ENCODE assay signal across 14 mouse cellular contexts in genomic region chr7:96303963-96304362, GRCm38 (mm10).
DNase-seq lines count a peak whose midpoint lies in the region.
"Had no signal": no experiment of that assay in that cellular context is flagged by ENCODE, and none has a peak within 500 bp of the region (broad histone marks: within the 10 kb centered on the region; RNA-seq: fewer than 3 reads in every experiment).

No protein-coding gene starts in this region.

- DNase-seq in embryo, embryonic 10.5 days (ENCODE audit: low spot score): peak; percentile 19
- no peak for DNase-seq in embryo, embryonic 11 days
- peak; percentile 64 for DNase-seq in heart, adult 11 months
- no peak for DNase-seq in heart, postnatal 14 days
- DNase-seq in retina, postnatal 1 day: peak; percentile 24
- no peak for DNase-seq in retina, embryonic 14.5 days (ENCODE audit: low spot score)
- DNase-seq in yolk sac, embryonic 10.5 days (ENCODE audit: low spot score): peak; percentile 15
- no peak for DNase-seq in right cerebral cortex, postnatal 14 days
- DNase-seq: adrenal gland, adult 2 months; adrenal gland, postnatal 25 days; cerebellum, adult 2 months; cerebellum, postnatal 14 days; forebrain, postnatal 0 days; heart, postnatal 36 days had no signal

- intact Hi-C loops in heart, postnatal 14 days (cut with DNase I): no loop called here

Comparison
In these comparisons a context has a peak if more than half of its experiments do, and no peak if none do; other contexts are left out.
1. DNase-seq: peak in embryo, embryonic 10.5 days (single experiment), heart, adult 11 months (single experiment), retina, postnatal 1 day (single experiment) and yolk sac, embryonic 10.5 days (single experiment); none in embryo, embryonic 11 days (single experiment), heart, postnatal 14 days (0 of 2), retina, embryonic 14.5 days (single experiment) and right cerebral cortex, postnatal 14 days (single experiment).